Mouse (Mus musculus) hindbrain, embryonic 13.5 days (tissue): ENCODE results near the gene Aup1. TPM values are rescaled to one million over a fixed set of nuclear protein-coding genes. Genes with fewer than 3 reads are reported as not detected.

ENCODE experiments used
- ATAC-seq: fragments of 200-750 bp; cut with Nextera tagmentation; 2 replicates; pipeline ENCODE4 v1.8.0; 2017; ENCODE audit warnings: moderate TSS enrichment; ENCODE audit not compliant: low FRiP score
- H3K27ac ChIP-seq: fragments of 300-500 bp; sonication (generic); 2 replicates; pipeline ENCODE4 v1.5.1; 2015; ENCODE audit warnings: inconsistent platforms, mild to moderate bottlenecking, moderate library complexity
- H3K27me3 ChIP-seq: fragments of 300-500 bp; sonication (generic); 2 replicates; pipeline ENCODE4 v1.6.1; 2015; ENCODE audit warnings: mild to moderate bottlenecking, inconsistent platforms
- H3K36me3 ChIP-seq: fragments of 300-500 bp; sonication (generic); 2 replicates; pipeline ENCODE4 v1.6.1; 2015; ENCODE audit warnings: mild to moderate bottlenecking, inconsistent platforms
- H3K4me1 ChIP-seq: fragments of 300-500 bp; sonication (generic); replicated peaks from 2 replicates; pipeline ENCODE4 v1.6.1; 2015; ENCODE audit warnings: inconsistent platforms
- H3K4me2 ChIP-seq: fragments of 300-500 bp; sonication (generic); 2 replicates; pipeline ENCODE4 v1.6.1; 2015; ENCODE audit warnings: inconsistent platforms, mild to moderate bottlenecking, moderate library complexity
- H3K4me3 ChIP-seq: fragments of 300-500 bp; sonication (generic); 2 replicates; pipeline ENCODE4 v1.5.1; 2015; ENCODE audit warnings: mild to moderate bottlenecking, inconsistent platforms
- H3K9ac ChIP-seq: fragments of 300-500 bp; sonication (generic); 2 replicates; pipeline ENCODE4 v1.6.1; 2015; ENCODE audit warnings: mild to moderate bottlenecking, inconsistent platforms
- H3K9me3 ChIP-seq: fragments of 300-500 bp; sonication (generic); 2 replicates; pipeline ENCODE4 v1.6.1; 2016; ENCODE audit warnings: inconsistent platforms
- WGBS: fragments of 180-500 bp; shearing (Covaris S2); methylation state at CpG from one replicate; pipeline ENCODE4 v1.1.7; 2015; 5-methylcytosine and 5-hydroxymethylcytosine counted together
- polyA plus RNA-seq: library from polyadenylated mRNA; unstranded; fragments of >200 nt; fragmentation: Nextera tagmentation; extraction: Ambion mirVana; gene quantifications from 2 replicates; pipeline ENCODE4 v1.2.1, GENCODE M21; 2015

Aup1 gene
- polyA plus RNA-seq, 1 experiment from 2014 or later: 168 TPM

- H3K36me3 ChIP-seq: no peaks in the 10 kb centered on the region
- H3K4me3 ChIP-seq: no peak overlapping the region
- WGBS: 25% methylated on average over 2 of the region's 2 CpGs
- peaks cover 33% of the 10 kb centered on the region for H3K4me1 ChIP-seq
- ATAC-seq: no peak
- H3K27me3 ChIP-seq: peaks cover 72% of the 10 kb centered on the region
- no peak overlapping the region for H3K4me2 ChIP-seq
- H3K9ac ChIP-seq: no peak overlapping the region
- no peak overlapping the region for H3K27ac ChIP-seq
- no peaks in the 10 kb centered on the region for H3K9me3 ChIP-seq
These were observed 20.7 kb downstream of the Aup1 start for GRCm38 (mm10) chr6:83074979-83075378.

DNA sequence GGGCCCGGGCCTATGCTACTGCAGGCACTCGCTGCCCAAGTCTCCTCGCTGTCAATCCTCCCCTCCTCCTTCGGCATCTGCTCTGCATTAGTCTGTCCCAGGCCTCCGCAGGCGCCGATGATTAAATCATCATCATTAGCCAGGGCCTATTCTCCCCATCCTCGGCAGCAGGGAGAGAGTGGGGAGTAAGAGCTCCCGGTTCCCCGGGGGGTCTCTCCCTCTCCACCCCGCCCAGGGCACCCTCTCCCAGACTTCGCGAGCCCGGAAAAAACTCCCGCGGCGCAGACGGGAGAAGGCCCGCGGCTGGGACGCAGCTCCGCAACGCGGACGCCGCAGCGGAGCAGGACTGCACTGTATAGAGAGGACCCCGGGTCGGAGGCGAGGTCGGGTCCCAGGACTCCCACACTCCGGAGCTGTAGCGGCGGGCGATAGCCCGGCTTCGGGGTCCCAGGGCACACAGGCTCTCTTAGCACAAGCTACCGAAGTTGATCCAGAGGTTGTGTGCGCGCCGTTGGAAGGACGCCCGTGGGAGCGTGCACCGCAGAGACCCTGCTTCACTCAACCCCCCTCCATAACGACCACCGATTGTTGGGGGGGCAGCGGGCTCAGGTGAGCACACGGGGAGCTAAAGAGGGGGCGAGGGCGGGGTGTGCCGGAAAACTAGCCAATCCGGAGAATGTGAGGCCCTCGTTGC is 23.5 kb downstream of the Aup1 start, which contains the start of gene Pcgf1:
Gene Pcgf1 (plus strand): TSS at position 240 of the 694 bp plus-strand sequence.
- WGBS: under 1% methylated on average over 54 of the region's 54 CpGs

DNA sequence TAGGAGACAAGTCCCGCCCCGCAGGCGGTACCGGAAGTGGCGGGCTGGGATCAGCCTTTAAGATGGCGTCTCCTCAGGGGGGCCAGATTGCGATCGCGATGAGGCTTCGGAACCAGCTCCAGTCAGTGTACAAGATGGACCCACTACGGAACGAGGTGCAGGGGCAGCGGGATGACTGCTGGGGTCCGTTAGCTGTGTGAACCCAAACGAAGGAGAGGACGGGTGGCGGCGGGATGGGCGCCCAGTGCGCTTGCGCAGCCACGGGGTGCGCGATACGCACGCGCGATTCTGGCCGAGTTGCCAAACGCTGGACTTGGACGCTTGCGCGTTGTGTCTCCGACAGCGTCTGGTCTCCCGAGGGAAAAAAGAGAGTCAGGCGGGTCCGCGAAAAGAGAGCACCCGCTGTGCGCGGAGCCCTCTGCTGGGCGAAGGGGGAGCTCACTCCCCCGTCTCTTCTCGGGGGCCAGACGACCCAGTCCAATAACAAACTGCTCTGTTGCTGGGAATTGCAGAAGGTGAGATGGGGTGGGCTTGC is 24.1 kb downstream of the Aup1 start:
- no peaks in the 10 kb centered on the region for H3K9me3 ChIP-seq
- H3K27ac ChIP-seq: peak overlapping the region; percentile 94
- H3K4me1 ChIP-seq: peaks cover 25% of the 10 kb centered on the region
- peak overlapping the region; percentile 88 for H3K9ac ChIP-seq
- ATAC-seq: peak; percentile 95
- H3K4me2 ChIP-seq: peak overlapping the region; percentile 94
- peaks cover 56% of the 10 kb centered on the region for H3K27me3 ChIP-seq
- peak overlapping the region; percentile 77 for H3K4me3 ChIP-seq
- peaks cover 23% of the 10 kb centered on the region for H3K36me3 ChIP-seq
- WGBS: under 1% methylated on average over 46 of the region's 46 CpGs

More for the DNA sequence above, 23.5 kb downstream of the Aup1 start, which contains the start of gene Pcgf1:
- Histone ChIP-seq H3K9me3 (no peaks in the 10 kb centered on the region), H3K27me3 (peaks cover 56% of the 10 kb centered on the region), H3K27ac (peak within 1 kb of the TSS; percentile 94), H3K9ac (peak within 1 kb of the TSS; percentile 88), H3K4me1 (peaks cover 25% of the 10 kb centered on the region), H3K4me3 (peak within 1 kb of the TSS; percentile 77), H3K36me3 (peaks cover 23% of the 10 kb centered on the region), H3K4me2 (peak within 1 kb of the TSS; percentile 94)
- ATAC-seq: peak; percentile 84

DNA sequence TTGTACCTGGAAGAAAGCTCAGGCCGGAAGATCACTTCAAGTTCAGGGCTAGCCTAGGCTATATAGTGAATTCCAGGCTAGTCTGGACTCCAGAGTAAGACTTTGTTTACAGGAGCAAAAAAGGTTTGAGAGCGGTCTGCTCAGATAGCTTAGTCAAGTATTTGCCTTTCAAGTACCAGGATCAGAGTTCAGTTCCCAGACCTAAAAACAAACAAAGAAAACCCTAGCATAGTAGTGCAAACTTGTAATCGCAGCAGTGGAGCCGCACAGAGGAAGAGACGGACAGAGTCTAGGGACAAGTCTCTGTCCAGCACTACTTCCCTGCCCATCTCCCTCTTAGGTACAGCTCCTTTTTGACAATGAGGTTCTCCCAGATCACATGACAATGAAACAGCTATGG is 25.9 kb downstream of the Aup1 start:
- Histone ChIP-seq H3K4me2 (0 out of 2 replicates have a peak overlapping the region, but pooled peaks have one; percentile 81), H3K27ac (no peak overlapping the region), H3K9ac (no peak overlapping the region), H3K27me3 (peaks cover 56% of the 10 kb centered on the region), H3K4me1 (peaks cover 25% of the 10 kb centered on the region), H3K4me3 (no peak overlapping the region), H3K9me3 (no peaks in the 10 kb centered on the region), H3K36me3 (peaks cover 23% of the 10 kb centered on the region)
- no peak for ATAC-seq
- WGBS: 93% methylated on average over 5 of the region's 5 CpGs

DNA sequence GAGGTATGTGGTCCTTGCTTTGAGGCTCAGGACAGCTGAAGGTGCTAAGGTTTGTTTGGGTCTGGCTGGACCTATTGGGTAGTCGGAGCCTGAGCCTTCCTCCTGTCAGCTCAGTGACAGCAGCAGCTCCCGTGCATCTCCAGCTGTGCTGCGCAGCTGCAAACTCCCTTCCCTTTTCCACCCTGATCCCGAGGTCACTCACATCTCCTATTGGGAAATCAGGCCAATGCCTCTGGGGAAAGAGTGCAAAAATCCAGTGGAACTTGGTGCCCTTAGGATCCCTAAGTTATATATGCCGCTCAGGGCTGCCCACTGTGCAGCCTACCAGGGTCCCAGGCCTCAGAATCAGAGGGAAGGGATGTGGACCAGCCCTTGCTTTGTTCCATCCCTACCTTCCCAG is 29.2 kb downstream of the Aup1 start:
- no peak overlapping the region for H3K4me2 ChIP-seq
- no peak overlapping the region for H3K4me3 ChIP-seq
- no peak overlapping the region; the same call in 1 of the 2 replicates for H3K9ac ChIP-seq
- peaks cover 31% of the 10 kb centered on the region for H3K4me1 ChIP-seq
- H3K27ac ChIP-seq: no peak overlapping the region
- peaks cover 23% of the 10 kb centered on the region for H3K36me3 ChIP-seq
- peaks cover 68% of the 10 kb centered on the region for H3K27me3 ChIP-seq
- 13% methylated on average over 5 of the region's 5 CpGs for WGBS
- no peak for ATAC-seq
- no peaks in the 10 kb centered on the region for H3K9me3 ChIP-seq

- H3K9ac ChIP-seq: no peak overlapping the region
- H3K9me3 ChIP-seq: no peaks in the 10 kb centered on the region
- H3K27ac ChIP-seq: no peak overlapping the region
- ATAC-seq: no peak
- no peak overlapping the region for H3K4me3 ChIP-seq
- 5% methylated on average over 6 of the region's 6 CpGs for WGBS
- peaks cover 78% of the 10 kb centered on the region for H3K27me3 ChIP-seq
- peaks cover 23% of the 10 kb centered on the region for H3K4me1 ChIP-seq
- peaks cover 23% of the 10 kb centered on the region for H3K36me3 ChIP-seq
- H3K4me2 ChIP-seq: no peak overlapping the region
These were observed 30.2 kb downstream of the Aup1 start for GRCm38 (mm10) chr6:83084477-83084876.

GRCm38 (mm10) chr6:83086121-83087035 is 32.1 kb downstream of the Aup1 start, which contains the start of gene Lbx2:
TSS of gene Lbx2 (plus strand) at chr6:83086367.
- Histone ChIP-seq H3K9me3 (no peaks in the 10 kb centered on the region), H3K36me3 (peaks cover 11% of the 10 kb centered on the region), H3K4me2 (no peak within 1 kb of the TSS; the same call in 1 of the 2 replicates), H3K27me3 (peaks cover 97% of the 10 kb centered on the region), H3K4me3 (peak within 1 kb of the TSS; percentile 17; the same call in 1 of the 2 replicates), H3K4me1 (peaks cover 14% of the 10 kb centered on the region), H3K27ac (no peak within 1 kb of the TSS), H3K9ac (no peak within 1 kb of the TSS)
- WGBS: 4% methylated on average over 35 of the region's 42 CpGs
- no peak for ATAC-seq

DNA sequence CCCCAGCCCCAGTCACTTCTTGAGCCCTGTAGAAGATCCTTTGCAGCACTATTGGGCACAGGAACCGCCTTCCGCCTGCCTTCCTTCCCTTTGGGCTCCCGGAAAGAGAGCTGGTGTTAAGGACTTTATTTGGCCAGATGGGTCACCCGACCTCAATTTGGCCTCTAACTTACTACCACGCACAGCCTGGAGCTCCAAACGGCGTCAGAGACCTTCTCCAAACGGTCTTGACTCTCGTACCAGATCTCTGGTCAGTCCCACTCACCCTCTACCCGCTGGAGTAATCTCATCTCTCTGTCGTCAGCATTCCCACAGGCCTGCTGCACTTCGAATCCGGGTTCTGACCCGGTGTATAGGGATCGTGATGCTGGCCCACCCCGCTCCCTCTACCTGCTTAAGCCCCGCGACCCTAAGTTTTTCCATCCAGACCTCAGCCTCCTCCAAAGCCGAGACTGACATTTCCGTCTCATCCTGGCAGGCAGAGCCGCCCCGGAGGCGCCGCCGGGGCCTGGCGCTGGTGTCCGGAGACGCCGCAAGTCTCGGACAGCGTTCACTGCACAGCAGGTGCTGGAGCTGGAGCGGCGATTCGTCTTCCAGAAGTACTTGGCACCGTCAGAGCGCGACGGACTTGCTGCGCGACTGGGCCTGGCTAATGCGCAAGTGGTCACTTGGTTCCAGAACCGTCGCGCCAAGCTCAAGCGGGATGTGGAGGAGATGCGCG is 33.0 kb downstream of the Aup1 start:
- Histone ChIP-seq H3K9ac (0 out of 2 replicates have a peak overlapping the region, but pooled peaks have one; percentile 55), H3K27ac (no peak overlapping the region), H3K36me3 (peaks cover 3% of the 10 kb centered on the region), H3K4me1 (peaks cover 14% of the 10 kb centered on the region), H3K27me3 (peaks cover 98% of the 10 kb centered on the region), H3K4me3 (peak overlapping the region; percentile 17), H3K4me2 (peak overlapping the region; percentile 35), H3K9me3 (no peaks in the 10 kb centered on the region)
- no peak for ATAC-seq
- WGBS: 1% methylated on average over 47 of the region's 47 CpGs

GRCm38 (mm10) chr6:83087926-83088260 is 33.6 kb downstream of the Aup1 start:
- Histone ChIP-seq H3K27ac (no peak overlapping the region), H3K9me3 (no peaks in the 10 kb centered on the region), H3K36me3 (no peaks in the 10 kb centered on the region), H3K4me3 (no peak overlapping the region), H3K4me2 (peak overlapping the region; percentile 35; the same call in 1 of the 2 replicates), H3K9ac (0 out of 2 replicates have a peak overlapping the region, but pooled peaks have one; percentile 55), H3K27me3 (peaks cover 98% of the 10 kb centered on the region), H3K4me1 (peaks cover 14% of the 10 kb centered on the region)
- 4% methylated on average over 9 of the region's 9 CpGs for WGBS
- no peak for ATAC-seq

GRCm38 (mm10) chr6:83092416-83093127 is 38.3 kb downstream of the Aup1 start:
- Histone ChIP-seq H3K4me3 (no peak overlapping the region), H3K9me3 (no peaks in the 10 kb centered on the region), H3K4me2 (no peak overlapping the region), H3K27me3 (peaks cover 69% of the 10 kb centered on the region), H3K9ac (no peak overlapping the region), H3K27ac (no peak overlapping the region), H3K36me3 (no peaks in the 10 kb centered on the region), H3K4me1 (peaks cover 4% of the 10 kb centered on the region)
- ATAC-seq: no peak
- 43% methylated on average over 6 of the region's 6 CpGs for WGBS

GRCm38 (mm10) chr6:83095968-83096367 is 41.6 kb downstream of the Aup1 start:
- Histone ChIP-seq H3K27me3 (peaks cover 35% of the 10 kb centered on the region), H3K36me3 (no peaks in the 10 kb centered on the region), H3K9me3 (no peaks in the 10 kb centered on the region), H3K9ac (no peak overlapping the region), H3K4me1 (0 out of 2 replicates have a peak, but pooled peaks cover 3% of the 10 kb centered on the region), H3K27ac (no peak overlapping the region), H3K4me2 (no peak overlapping the region), H3K4me3 (no peak overlapping the region)
- ATAC-seq: no peak
- 44% methylated on average over 6 of the region's 6 CpGs for WGBS
